Mouse (Mus musculus) testis, adult 2 months (tissue): ENCODE measurements around the gene Rufy3. TPM values are rescaled to one million over a fixed set of nuclear protein-coding genes. Genes with fewer than 3 reads are reported as not detected.

ENCODE experiments used
- H3K27ac ChIP-seq: fragments of 200-500 bp; 2 replicates; pipeline ENCODE4 v1.5.1; 2012; ENCODE audit warnings: low read depth, low read length; ENCODE audit not compliant: control insufficient read depth, insufficient read depth
- H3K27me3 ChIP-seq: fragments of 200-500 bp; 2 replicates; pipeline ENCODE4 v1.6.1; 2012; ENCODE audit warnings: mild to moderate bottlenecking, low read length, moderate library complexity; ENCODE audit not compliant: control insufficient read depth, insufficient read depth
- H3K36me3 ChIP-seq: fragments of 200-500 bp; 2 replicates; pipeline ENCODE4 v1.6.1; 2012; ENCODE audit warnings: mild to moderate bottlenecking, low read length; ENCODE audit not compliant: control insufficient read depth, insufficient read depth
- H3K4me1 ChIP-seq: fragments of 200-500 bp; 2 replicates; pipeline ENCODE4 v1.6.1; 2012; ENCODE audit warnings: low read length; ENCODE audit not compliant: control insufficient read depth, insufficient read depth
- H3K4me3 ChIP-seq: fragments of 200-500 bp; 2 replicates; pipeline ENCODE4 v1.5.1; 2012; ENCODE audit warnings: low read depth, mild to moderate bottlenecking, low read length, moderate library complexity, mixed read lengths; ENCODE audit not compliant: control insufficient read depth
- CTCF ChIP-seq: fragments of 200-500 bp; IDR thresholded peaks from 2 replicates; pipeline ENCODE4 v1.5.1; 2012; ENCODE audit warnings: low read depth, mild to moderate bottlenecking, inconsistent platforms, low read length, moderate library complexity; ENCODE audit not compliant: control insufficient read depth, insufficient read depth, insufficient replicate concordance
- POLR2A ChIP-seq: fragments of 200-500 bp; IDR thresholded peaks from 2 replicates; pipeline ENCODE4 v1.6.1; 2012; ENCODE audit warnings: low read depth, mild to moderate bottlenecking, inconsistent platforms, low read length, moderate library complexity; ENCODE audit not compliant: control insufficient read depth
- polyA plus RNA-seq: library from polyadenylated mRNA; depleted of rRNA; stranded (reverse); fragments of >200 nt; gene quantifications from 2 replicates; pipeline ENCODE4 v1.2.3, GENCODE M21; 2012

The Rufy3 gene
- polyA plus RNA-seq, 1 experiment: 15.8 TPM

GRCm38 (mm10) chr5:88642786-88643185 lies 77.9 kb downstream of the Rufy3 start:
- Histone ChIP-seq H3K4me1 (no peaks in the 10 kb centered on the region), H3K4me3 (no peak overlapping the region), H3K27me3 (no peaks in the 10 kb centered on the region), H3K36me3 (peaks cover 2% of the 10 kb centered on the region; the same call in 1 of the 2 replicates), H3K27ac (no peak overlapping the region; the same call in 1 of the 2 replicates)
- TF ChIP-seq POLR2A (no peak), CTCF (no peak)

GRCm38 (mm10) chr5:88643491-88643890 lies 78.7 kb downstream of the Rufy3 start:
- no peak for TF ChIP-seq POLR2A
- TF ChIP-seq CTCF: no peak
- H3K27ac ChIP-seq: no peak overlapping the region
- no peaks in the 10 kb centered on the region for H3K4me1 ChIP-seq
- H3K27me3 ChIP-seq: no peaks in the 10 kb centered on the region
- H3K4me3 ChIP-seq: no peak overlapping the region
- peaks cover 2% of the 10 kb centered on the region; the same call in 1 of the 2 replicates for H3K36me3 ChIP-seq

- Histone ChIP-seq H3K27ac (no peak overlapping the region), H3K4me3 (no peak overlapping the region), H3K36me3 (peaks cover 2% of the 10 kb centered on the region; the same call in 1 of the 2 replicates), H3K4me1 (no peaks in the 10 kb centered on the region), H3K27me3 (no peaks in the 10 kb centered on the region)
- TF ChIP-seq CTCF (no peak), POLR2A (no peak)
These were observed 80.1 kb downstream of the Rufy3 start for GRCm38 (mm10) chr5:88644901-88645300.

- H3K36me3 ChIP-seq: peaks cover 2% of the 10 kb centered on the region; the same call in 1 of the 2 replicates
These were observed 80.6 kb downstream of the Rufy3 start for GRCm38 (mm10) chr5:88645405-88645804.

GRCm38 (mm10) chr5:88649250-88650173 lies 84.7 kb downstream of the Rufy3 start:
- H3K27me3 ChIP-seq: no peaks in the 10 kb centered on the region
- H3K36me3 ChIP-seq: no peaks in the 10 kb centered on the region; the same call in 1 of the 2 replicates
- H3K4me3 ChIP-seq: no peak overlapping the region
- no peaks in the 10 kb centered on the region for H3K4me1 ChIP-seq
- no peak for TF ChIP-seq POLR2A
- no peak for TF ChIP-seq CTCF
- H3K27ac ChIP-seq: no peak overlapping the region

More at GRCm38 (mm10) chr5:88645405-88645804, 80.6 kb downstream of the Rufy3 start:
- H3K4me3 ChIP-seq: no peak overlapping the region
- TF ChIP-seq CTCF: no peak
- no peak for TF ChIP-seq POLR2A
- H3K27me3 ChIP-seq: no peaks in the 10 kb centered on the region
- H3K4me1 ChIP-seq: no peaks in the 10 kb centered on the region
- H3K27ac ChIP-seq: no peak overlapping the region

DNA sequence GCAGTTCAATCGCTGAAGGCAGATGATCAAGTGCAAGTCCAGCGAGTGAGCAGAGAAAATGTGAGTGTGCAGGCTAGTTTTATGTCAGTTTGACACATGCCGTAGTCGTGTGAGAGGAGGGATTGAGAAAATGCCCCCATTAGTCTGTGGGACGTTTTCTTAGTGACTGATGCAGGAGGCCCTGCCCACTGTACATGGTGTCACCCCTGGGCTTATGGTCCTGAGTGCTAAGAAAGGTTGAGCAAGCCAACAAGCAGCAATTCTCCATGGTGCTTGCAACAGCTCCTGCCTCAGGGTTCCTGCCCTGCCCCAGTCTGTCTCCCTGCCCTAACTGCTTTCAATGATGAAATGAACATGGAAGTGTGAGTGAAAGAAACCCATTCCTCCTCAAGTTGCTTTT lies 87.7 kb downstream of the Rufy3 start:
- H3K27me3 ChIP-seq: no peaks in the 10 kb centered on the region
- H3K4me3 ChIP-seq: no peak overlapping the region
- H3K27ac ChIP-seq: no peak overlapping the region
- H3K36me3 ChIP-seq: no peaks in the 10 kb centered on the region; the same call in 1 of the 2 replicates
- no peak for TF ChIP-seq POLR2A
- TF ChIP-seq CTCF: no peak
- H3K4me1 ChIP-seq: no peaks in the 10 kb centered on the region

GRCm38 (mm10) chr5:88657868-88658267 lies 93.0 kb downstream of the Rufy3 start:
- TF ChIP-seq POLR2A (no peak), CTCF (no peak)
- H3K36me3 ChIP-seq: peaks cover 5% of the 10 kb centered on the region
- H3K27me3 ChIP-seq: no peaks in the 10 kb centered on the region
- no peak overlapping the region for H3K4me3 ChIP-seq
- no peaks in the 10 kb centered on the region for H3K4me1 ChIP-seq
- H3K27ac ChIP-seq: no peak overlapping the region

GRCm38 (mm10) chr5:88663151-88663550 lies 98.3 kb downstream of the Rufy3 start:
- H3K27me3 ChIP-seq: no peaks in the 10 kb centered on the region
- no peak overlapping the region for H3K27ac ChIP-seq
- TF ChIP-seq POLR2A: no peak
- TF ChIP-seq CTCF: no peak
- no peak overlapping the region for H3K4me3 ChIP-seq
- no peaks in the 10 kb centered on the region for H3K4me1 ChIP-seq
- H3K36me3 ChIP-seq: peaks cover 9% of the 10 kb centered on the region
